Mouse (Mus musculus) olfactory bulb, adult 2 months (tissue): Measurements from ENCODE around the gene Dnajb6.

ENCODE experiments used
- CTCF ChIP-seq: fragments of 200-500 bp; IDR thresholded peaks from 2 replicates; pipeline ENCODE4 v1.5.1; 2012; ENCODE audit warnings: low read depth, mild to moderate bottlenecking, low read length, moderate library complexity; ENCODE audit not compliant: insufficient read depth
- POLR2A ChIP-seq: fragments of 200-500 bp; IDR thresholded peaks from 2 replicates; pipeline ENCODE4 v1.6.1; 2012; ENCODE audit warnings: mild to moderate bottlenecking, low read depth, low read length, moderate library complexity; ENCODE audit not compliant: insufficient read depth

- TF ChIP-seq POLR2A (no peak), CTCF (no peak)
These were observed 47.8 kb upstream of the Dnajb6 start for GRCm38 (mm10) chr5:29687671-29688070.
